Comparison of ENCODE assay signal across 21 mouse cellular contexts in the genomic region with DNA sequence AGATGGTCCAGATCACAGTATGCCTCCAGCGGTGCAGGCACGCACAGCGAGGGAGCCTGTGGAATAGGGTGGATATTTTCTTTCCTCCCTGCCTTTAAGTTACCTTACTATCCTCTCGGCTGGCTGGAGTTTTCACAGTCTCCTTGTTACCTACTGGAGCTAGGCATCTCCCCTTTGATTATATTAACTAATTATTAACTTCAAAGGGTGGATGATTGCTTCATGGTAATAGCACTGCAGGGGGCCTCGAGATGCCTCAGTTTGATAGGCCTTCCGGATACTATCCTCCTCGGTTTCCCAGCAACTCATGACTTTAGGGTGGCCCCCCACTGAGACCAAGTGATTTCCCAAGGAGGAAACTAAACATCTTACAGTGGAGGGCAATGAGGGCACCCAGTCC. TPM values are rescaled to one million over a fixed set of nuclear protein-coding genes. Genes with fewer than 3 reads are reported as not detected.
A peak's percentile ranks its signal among the peaks of the same experiment; 100 is the strongest.
DNase-seq lines count a peak whose midpoint lies in the region; ATAC-seq and TF ChIP-seq lines count a peak whose summit lies in the region.
"Had no signal": no experiment of that assay in that cellular context is flagged by ENCODE, and none has a peak within 500 bp of the region (broad histone marks: within the 10 kb centered on the region; RNA-seq: fewer than 3 reads in every experiment).

No protein-coding gene starts in this region.

- no peak for DNase-seq in hindbrain, embryonic 11.5 days (ENCODE audit: low spot score)
- DNase-seq in spleen, postnatal 36 days (ENCODE audit: low spot score in 2 of 2) = no peak
- no peak for DNase-seq in adrenal gland, adult (ENCODE audit: inconsistent age in 2 of 2, low spot score in 1 of 2)
- no peak for DNase-seq in heart, adult 9 months (ENCODE audit: low spot score in 2 of 2)
- DNase-seq: cerebellum, adult 9-11 months; forebrain, postnatal 0 days; left cerebral cortex, postnatal 4 days; retina, postnatal 1 day had no signal

- 0 out of 2 replicates have a peak, but pooled peaks cover 7% of the 10 kb centered on the region for H3K4me1 ChIP-seq in hindbrain, embryonic 13.5 days (replicated peaks)
- H3K4me1 ChIP-seq in hindbrain, embryonic 11.5 days (replicated peaks; ENCODE audit: control insufficient read depth, insufficient read depth, low read length) = no peaks in the 10 kb centered on the region
- no peaks in the 10 kb centered on the region for H3K4me1 ChIP-seq in intestine, embryonic 16.5 days (ENCODE audit: control insufficient read depth, insufficient read depth, low read length)
- peaks cover 12% of the 10 kb centered on the region; the same call in 1 of the 2 replicates for H3K4me1 ChIP-seq in kidney, embryonic 15.5 days
- peaks cover 13% of the 10 kb centered on the region; the same call in 1 of the 2 replicates for H3K4me1 ChIP-seq in small intestine, adult 2 months (ENCODE audit: control insufficient read depth, insufficient read depth, insufficient read length, low read length)
- H3K4me1 ChIP-seq: embryonic facial prominence, embryonic 13.5 days; lung, embryonic 15.5 days; midbrain, embryonic 13.5 days; stomach, embryonic 15.5 days had no signal

- no peak for TF ChIP-seq POLR2A in small intestine, adult 2 months (IDR thresholded peaks at IDR 0.05; ENCODE audit: low read depth, low read length)

- no peak overlapping the region for H3K9ac ChIP-seq in hindbrain, embryonic 13.5 days
- H3K9ac ChIP-seq in hindbrain, embryonic 11.5 days (ENCODE audit: low read depth, low read length) = no peak overlapping the region
- H3K9ac ChIP-seq in intestine, embryonic 16.5 days (ENCODE audit: low read depth, low read length) = no peak overlapping the region
- H3K9ac ChIP-seq in kidney, embryonic 15.5 days = no peak overlapping the region
- H3K9ac ChIP-seq: embryonic facial prominence, embryonic 13.5 days; forebrain, postnatal 0 days; lung, embryonic 15.5 days; midbrain, embryonic 13.5 days; stomach, embryonic 15.5 days had no signal

- no peak overlapping the region for H3K4me2 ChIP-seq in hindbrain, embryonic 13.5 days
- H3K4me2 ChIP-seq in hindbrain, embryonic 11.5 days (replicated peaks; ENCODE audit: low read depth, low read length) = no peak overlapping the region
- no peak overlapping the region for H3K4me2 ChIP-seq in intestine, embryonic 16.5 days (ENCODE audit: low read depth, low read length)
- H3K4me2 ChIP-seq in kidney, embryonic 15.5 days = no peak overlapping the region
- H3K4me2 ChIP-seq: embryonic facial prominence, embryonic 13.5 days; liver, embryonic 11.5 days; lung, embryonic 15.5 days; midbrain, embryonic 13.5 days; stomach, embryonic 15.5 days had no signal

- H3K9me3 ChIP-seq in hindbrain, embryonic 13.5 days = no peaks in the 10 kb centered on the region
- H3K9me3 ChIP-seq in hindbrain, embryonic 11.5 days (ENCODE audit: control insufficient read depth, low read length) = no peaks in the 10 kb centered on the region
- H3K9me3 ChIP-seq in intestine, embryonic 16.5 days (ENCODE audit: control insufficient read depth, low read length) = no peaks in the 10 kb centered on the region
- H3K9me3 ChIP-seq in kidney, embryonic 15.5 days (replicated peaks) = no peaks in the 10 kb centered on the region
- H3K9me3 ChIP-seq: embryonic facial prominence, embryonic 13.5 days; hindbrain, embryonic 10.5 days; lung, embryonic 15.5 days; midbrain, embryonic 13.5 days; stomach, embryonic 15.5 days had no signal

- no peaks in the 10 kb centered on the region for H3K36me3 ChIP-seq in hindbrain, embryonic 13.5 days
- no peaks in the 10 kb centered on the region for H3K36me3 ChIP-seq in hindbrain, embryonic 11.5 days (ENCODE audit: control insufficient read depth, insufficient read depth, low read length)
- no peaks in the 10 kb centered on the region for H3K36me3 ChIP-seq in intestine, embryonic 16.5 days (ENCODE audit: control insufficient read depth, insufficient read depth, low read length)
- H3K36me3 ChIP-seq in kidney, embryonic 15.5 days = no peaks in the 10 kb centered on the region
- H3K36me3 ChIP-seq in small intestine, adult 2 months (ENCODE audit: control insufficient read depth, insufficient read depth, low read length) = no peaks in the 10 kb centered on the region
- H3K36me3 ChIP-seq: embryonic facial prominence, embryonic 13.5 days; hindbrain, embryonic 10.5 days; lung, embryonic 15.5 days; midbrain, embryonic 13.5 days; stomach, embryonic 15.5 days had no signal

- no peak for TF ChIP-seq CTCF in small intestine, adult 2 months (IDR thresholded peaks at IDR 0.05; ENCODE audit: extremely low read depth, insufficient read length, insufficient replicate concordance, low read depth, low read length)

- 36% methylated on average over 7 of the region's 7 CpGs for WGBS in hindbrain, embryonic 13.5 days
- WGBS in hindbrain, embryonic 11.5 days = 43% methylated on average over 7 of the region's 7 CpGs
- WGBS in intestine, embryonic 16.5 days = 37% methylated on average over 7 of the region's 7 CpGs
- 23% methylated on average over 7 of the region's 7 CpGs for WGBS in kidney, embryonic 15.5 days
- 19% methylated on average over 7 of the region's 7 CpGs for WGBS in small intestine, adult 2 months

- H3K4me3 ChIP-seq in hindbrain, embryonic 13.5 days = no peak overlapping the region
- H3K4me3 ChIP-seq in hindbrain, embryonic 11.5 days (ENCODE audit: low read depth, low read length) = no peak overlapping the region
- no peak overlapping the region for H3K4me3 ChIP-seq in intestine, embryonic 16.5 days (ENCODE audit: low read length)
- no peak overlapping the region for H3K4me3 ChIP-seq in kidney, embryonic 15.5 days (replicated peaks)
- H3K4me3 ChIP-seq in small intestine, adult 2 months (ENCODE audit: low read depth, low read length) = no peak overlapping the region
- H3K4me3 ChIP-seq: embryonic facial prominence, embryonic 13.5 days; hindbrain, embryonic 10.5 days; lung, embryonic 15.5 days; midbrain, embryonic 13.5 days; myocyte; stomach, embryonic 15.5 days had no signal

- no peaks in the 10 kb centered on the region for H3K27me3 ChIP-seq in hindbrain, embryonic 13.5 days
- H3K27me3 ChIP-seq in hindbrain, embryonic 11.5 days (ENCODE audit: control insufficient read depth, insufficient read depth, low read length) = no peaks in the 10 kb centered on the region
- no peaks in the 10 kb centered on the region for H3K27me3 ChIP-seq in intestine, embryonic 16.5 days (replicated peaks; ENCODE audit: control insufficient read depth, insufficient read depth, low read length)
- H3K27me3 ChIP-seq in kidney, embryonic 15.5 days = no peaks in the 10 kb centered on the region
- no peaks in the 10 kb centered on the region for H3K27me3 ChIP-seq in small intestine, adult 2 months (ENCODE audit: control insufficient read depth, insufficient read depth, low read length)
- H3K27me3 ChIP-seq: embryonic facial prominence, embryonic 13.5 days; lung, embryonic 15.5 days; midbrain, embryonic 13.5 days; stomach, embryonic 15.5 days had no signal

- 0 out of 2 replicates have a peak, but pooled peaks have one; percentile 39 for ATAC-seq in hindbrain, embryonic 13.5 days (ENCODE audit: low FRiP score)
- no peak for ATAC-seq in hindbrain, embryonic 11.5 days (ENCODE audit: low FRiP score)
- ATAC-seq in intestine, embryonic 16.5 days = peak; percentile 88
- peak; percentile 82 for ATAC-seq in kidney, embryonic 15.5 days (replicated peaks; ENCODE audit: low FRiP score)
- ATAC-seq: CD4-positive, CD25-positive, alpha-beta regulatory T cell, adult 4 months; forebrain, postnatal 0 days; midbrain, embryonic 13.5 days had no signal

- no peak overlapping the region for H3K27ac ChIP-seq in hindbrain, embryonic 13.5 days
- no peak overlapping the region for H3K27ac ChIP-seq in hindbrain, embryonic 11.5 days (ENCODE audit: low read depth, low read length)
- peak overlapping the region; percentile 65 for H3K27ac ChIP-seq in intestine, embryonic 16.5 days (ENCODE audit: low read length)
- peak overlapping the region; percentile 55 for H3K27ac ChIP-seq in kidney, embryonic 15.5 days
- H3K27ac ChIP-seq in small intestine, adult 2 months (ENCODE audit: insufficient read depth, low read depth, low read length) = peak overlapping the region; percentile 7; the same call in 1 of the 2 replicates
- H3K27ac ChIP-seq: embryonic facial prominence, embryonic 13.5 days; hindbrain, embryonic 10.5 days; lung, embryonic 15.5 days; macrophage; midbrain, embryonic 13.5 days; stomach, embryonic 15.5 days had no signal

RNA-seq across cellular contexts. Expression of a gene that starts 45.1 kb away (rescaled TPM):
- 1.7 and 1.9 TPM in 2 replicates for polyA plus RNA-seq in hindbrain, embryonic 13.5 days (2015; fragmentation: Nextera tagmentation; extraction: Ambion mirVana)
- polyA plus RNA-seq in hindbrain, embryonic 11.5 days (2014; fragmentation: Nextera tagmentation; extraction: Ambion mirVana) = 1.6 and 2.1 TPM in 2 replicates
- polyA plus RNA-seq in intestine, embryonic 16.5 days (2015; fragmentation: Nextera tagmentation; extraction: Ambion mirVana) = 5.7 and 6.3 TPM in 2 replicates
- polyA plus RNA-seq in kidney, embryonic 15.5 days (2015; fragmentation: Nextera tagmentation; extraction: Ambion mirVana) = 2.4 and 2.6 TPM in 2 replicates
- polyA plus RNA-seq in small intestine, adult 2 months (2012; rRNA removed) = 0.48 and 2.4 TPM in 2 replicates
- polyA plus RNA-seq: CD4-positive, CD25-positive, alpha-beta regulatory T cell, adult 4 months had no signal

Comparison
In these comparisons a context has a peak if more than half of its experiments do, and no peak if none do; other contexts are left out.
1. H3K27ac ChIP-seq: peak in intestine, embryonic 16.5 days (single experiment), kidney, embryonic 15.5 days (single experiment) and small intestine, adult 2 months (single experiment); none in hindbrain, embryonic 13.5 days (single experiment) and hindbrain, embryonic 11.5 days (single experiment).